Comparison of ENCODE assay signal across 17 mouse cellular contexts in the genomic region with DNA sequence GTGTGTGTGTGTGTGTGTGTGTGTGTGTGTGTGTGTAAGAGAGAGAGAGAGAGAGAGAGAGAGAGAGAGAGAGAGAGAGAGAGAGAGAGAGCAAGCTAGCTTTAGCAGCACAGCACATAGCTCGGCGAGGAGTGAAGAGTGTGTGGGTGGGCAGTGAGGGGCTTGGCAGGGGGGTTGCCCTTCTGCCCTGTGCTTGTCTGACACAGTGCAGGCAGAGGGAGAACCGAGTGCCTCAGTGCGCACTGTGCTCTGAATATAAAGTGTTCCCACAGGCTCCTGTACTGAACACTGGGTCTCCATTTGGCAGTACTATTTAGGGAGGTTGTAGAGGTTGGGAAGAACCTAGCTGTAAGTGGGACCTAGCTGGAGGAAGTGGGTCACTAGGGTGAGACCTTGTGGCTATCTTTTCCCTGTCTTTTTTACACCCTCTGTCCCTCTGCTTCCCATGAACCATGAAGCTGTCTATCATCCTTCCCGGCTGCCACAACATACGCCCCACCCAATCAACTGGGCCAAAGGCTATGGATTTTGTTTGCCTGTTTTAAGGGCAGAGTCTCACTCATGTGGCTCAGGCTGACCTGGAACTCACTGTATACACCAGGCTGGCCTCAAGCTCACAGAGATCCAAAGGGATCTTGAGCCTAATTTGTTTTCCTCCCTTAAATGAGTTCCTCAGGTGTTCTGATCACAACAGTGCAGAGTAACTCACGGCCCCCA. TPM values are rescaled to one million over a fixed set of nuclear protein-coding genes. Genes with fewer than 3 reads are reported as not detected.
DNase-seq lines count a peak whose midpoint lies in the region; ATAC-seq and TF ChIP-seq lines count a peak whose summit lies in the region.
"Had no signal": no experiment of that assay in that cellular context is flagged by ENCODE, and none has a peak within 500 bp of the region (broad histone marks: within the 10 kb centered on the region; RNA-seq: fewer than 3 reads in every experiment).

No protein-coding gene starts in this region.

- TF ChIP-seq CTCF in forebrain, postnatal 0 days (IDR thresholded peaks at IDR 0.05; ENCODE audit: low read depth): no peak

- no peaks in the 10 kb centered on the region for H3K36me3 ChIP-seq in forebrain, postnatal 0 days (ENCODE audit: insufficient read depth)
- no peaks in the 10 kb centered on the region for H3K36me3 ChIP-seq in forebrain, embryonic 12.5 days (replicated peaks)
- H3K36me3 ChIP-seq in midbrain, embryonic 13.5 days: no peaks in the 10 kb centered on the region
- H3K36me3 ChIP-seq in midbrain, embryonic 16.5 days (ENCODE audit: control insufficient read depth, insufficient read depth, low read length): no peaks in the 10 kb centered on the region
- H3K36me3 ChIP-seq: embryonic facial prominence, embryonic 12.5 days; heart, embryonic 12.5 days had no signal

- DNase-seq in forebrain, postnatal 0 days: no peak
- DNase-seq in large intestine, adult 2 months (ENCODE audit: low read depth, low spot score): peak; percentile 61
- DNase-seq in spleen, postnatal 36 days (ENCODE audit: low spot score in 2 of 2): no peak
- DNase-seq: cerebellum, postnatal 14 days; gastrocnemius, postnatal 36 days; kidney, adult 18-20 months; kidney, postnatal 25 days; midbrain, embryonic 14.5 days had no signal

- H3K9me3 ChIP-seq in forebrain, postnatal 0 days (ENCODE audit: low read length): no peaks in the 10 kb centered on the region
- H3K9me3 ChIP-seq in forebrain, embryonic 12.5 days: no peaks in the 10 kb centered on the region
- no peaks in the 10 kb centered on the region for H3K9me3 ChIP-seq in midbrain, embryonic 13.5 days
- no peaks in the 10 kb centered on the region for H3K9me3 ChIP-seq in midbrain, embryonic 16.5 days (replicated peaks; ENCODE audit: control insufficient read depth, low read length, poor library complexity, severe bottlenecking)
- H3K9me3 ChIP-seq: embryonic facial prominence, embryonic 12.5 days; heart, embryonic 12.5 days had no signal

- H3K27ac ChIP-seq in forebrain, postnatal 0 days (ENCODE audit: low read depth, low read length): no peak overlapping the region
- no peak overlapping the region for H3K27ac ChIP-seq in forebrain, embryonic 12.5 days
- H3K27ac ChIP-seq in midbrain, embryonic 13.5 days: no peak overlapping the region
- no peak overlapping the region for H3K27ac ChIP-seq in midbrain, embryonic 16.5 days (ENCODE audit: low read length)
- H3K27ac ChIP-seq: embryonic facial prominence, embryonic 12.5 days had no signal

- no peak overlapping the region for H3K4me2 ChIP-seq in forebrain, postnatal 0 days (ENCODE audit: low read depth)
- H3K4me2 ChIP-seq in forebrain, embryonic 12.5 days: no peak overlapping the region
- H3K4me2 ChIP-seq in midbrain, embryonic 13.5 days (replicated peaks): no peak overlapping the region
- no peak overlapping the region for H3K4me2 ChIP-seq in midbrain, embryonic 16.5 days (ENCODE audit: low read length)
- H3K4me2 ChIP-seq: embryonic facial prominence, embryonic 12.5 days; heart, embryonic 12.5 days had no signal

- H3K4me1 ChIP-seq in forebrain, postnatal 0 days (ENCODE audit: insufficient read depth): 0 out of 2 replicates have a peak, but pooled peaks cover 4% of the 10 kb centered on the region
- H3K4me1 ChIP-seq in forebrain, embryonic 12.5 days: peaks cover 38% of the 10 kb centered on the region
- peaks cover 33% of the 10 kb centered on the region for H3K4me1 ChIP-seq in midbrain, embryonic 13.5 days (replicated peaks)
- peaks cover 17% of the 10 kb centered on the region; the same call in 1 of the 2 replicates for H3K4me1 ChIP-seq in midbrain, embryonic 16.5 days (ENCODE audit: control insufficient read depth, insufficient read depth, low read length)

- H3K27me3 ChIP-seq in forebrain, postnatal 0 days (ENCODE audit: insufficient read depth, low read length): no peaks in the 10 kb centered on the region
- 0 out of 2 replicates have a peak, but pooled peaks cover 8% of the 10 kb centered on the region for H3K27me3 ChIP-seq in forebrain, embryonic 12.5 days
- peaks cover 14% of the 10 kb centered on the region; the same call in 1 of the 2 replicates for H3K27me3 ChIP-seq in midbrain, embryonic 13.5 days
- H3K27me3 ChIP-seq in midbrain, embryonic 16.5 days (ENCODE audit: control insufficient read depth, insufficient read depth, low read depth, low read length): no peaks in the 10 kb centered on the region
- H3K27me3 ChIP-seq: embryonic facial prominence, embryonic 12.5 days; heart, embryonic 12.5 days; Patski had no signal

- no peak overlapping the region for H3K4me3 ChIP-seq in forebrain, postnatal 0 days (ENCODE audit: low read depth, low read length)
- H3K4me3 ChIP-seq in forebrain, embryonic 12.5 days (replicated peaks): no peak overlapping the region
- no peak overlapping the region for H3K4me3 ChIP-seq in midbrain, embryonic 13.5 days (replicated peaks)
- H3K4me3 ChIP-seq in midbrain, embryonic 16.5 days (ENCODE audit: low read depth, low read length): no peak overlapping the region
- H3K4me3 ChIP-seq: embryonic facial prominence, embryonic 12.5 days; heart, embryonic 12.5 days had no signal

- peak; percentile 62; the same call in 1 of the 2 replicates for ATAC-seq in forebrain, postnatal 0 days
- ATAC-seq in forebrain, embryonic 12.5 days (ENCODE audit: low FRiP score): no peak; the same call in 1 of the 2 replicates
- 0 out of 2 replicates have a peak, but pooled peaks have one; percentile 41 for ATAC-seq in midbrain, embryonic 13.5 days
- ATAC-seq in midbrain, embryonic 16.5 days: no peak
- ATAC-seq in inflammation-experienced regulatory T-cells, adult 6 months: no peak
- ATAC-seq: lung, postnatal 0 days; Patski had no signal

- no peak overlapping the region for H3K9ac ChIP-seq in forebrain, postnatal 0 days
- no peak overlapping the region for H3K9ac ChIP-seq in forebrain, embryonic 12.5 days
- H3K9ac ChIP-seq in midbrain, embryonic 13.5 days (replicated peaks): no peak overlapping the region
- H3K9ac ChIP-seq in midbrain, embryonic 16.5 days (ENCODE audit: low read depth, low read length): no peak overlapping the region
- H3K9ac ChIP-seq: embryonic facial prominence, embryonic 12.5 days; heart, embryonic 12.5 days had no signal

- WGBS in forebrain, postnatal 0 days: 43% methylated on average over 7 of the region's 7 CpGs
- WGBS in forebrain, embryonic 12.5 days: 44% methylated on average over 7 of the region's 7 CpGs
- 43% methylated on average over 7 of the region's 7 CpGs for WGBS in midbrain, embryonic 13.5 days
- 29% methylated on average over 7 of the region's 7 CpGs for WGBS in midbrain, embryonic 16.5 days
- 40% methylated on average over 7 of the region's 7 CpGs for WGBS in large intestine, adult 2 months

RNA-seq across cellular contexts. Expression of a gene that starts 29.1 kb away (rescaled TPM):
- total RNA-seq in forebrain, postnatal 0 days (2014; rRNA removed): 13.1 TPM in 2 replicates
- polyA plus RNA-seq in forebrain, postnatal 0 days (2015; fragmentation: Nextera tagmentation; extraction: Ambion mirVana): 2.6 TPM in 2 replicates
- polyA plus RNA-seq in forebrain, embryonic 12.5 days (2016; fragmentation: Nextera tagmentation; extraction: Ambion mirVana): 0.46 and 0.81 TPM in 2 replicates
- polyA plus RNA-seq in midbrain, embryonic 13.5 days (2015; fragmentation: Nextera tagmentation; extraction: Ambion mirVana): 1.1 and 1.5 TPM in 2 replicates
- polyA plus RNA-seq in midbrain, embryonic 16.5 days (2015; fragmentation: Nextera tagmentation; extraction: Ambion mirVana): 2.4 and 2.8 TPM in 2 replicates
- polyA plus RNA-seq in large intestine, adult 2 months (2012; rRNA removed): 1.1 and 1.2 TPM in 2 replicates
- not detected for polyA plus RNA-seq in inflammation-experienced regulatory T-cells, adult 6 months (2017; shearing (Covaris generic))
- total RNA-seq: megakaryocyte progenitor cell, adult 5-6 weeks had no signal

RNA-seq across cellular contexts. Expression of a gene that starts 50.2 kb away (rescaled TPM):
- 11.5 and 18.9 TPM in 2 replicates for total RNA-seq in forebrain, postnatal 0 days (2014; rRNA removed)
- 6.7 and 7.0 TPM in 2 replicates for polyA plus RNA-seq in forebrain, postnatal 0 days (2015; fragmentation: Nextera tagmentation; extraction: Ambion mirVana)
- 1.4 and 2.5 TPM in 2 replicates for polyA plus RNA-seq in forebrain, embryonic 12.5 days (2016; fragmentation: Nextera tagmentation; extraction: Ambion mirVana)
- 2.3 and 3.2 TPM in 2 replicates for polyA plus RNA-seq in midbrain, embryonic 13.5 days (2015; fragmentation: Nextera tagmentation; extraction: Ambion mirVana)
- polyA plus RNA-seq in midbrain, embryonic 16.5 days (2015; fragmentation: Nextera tagmentation; extraction: Ambion mirVana): 7.0 and 9.6 TPM in 2 replicates
- polyA plus RNA-seq in large intestine, adult 2 months (2012; rRNA removed): 1.2 and 1.6 TPM in 2 replicates
- polyA plus RNA-seq in inflammation-experienced regulatory T-cells, adult 6 months (2017; shearing (Covaris generic)): not detected
- total RNA-seq: megakaryocyte progenitor cell, adult 5-6 weeks had no signal
- polyA plus RNA-seq: Patski had no signal

Comparison
In these comparisons a context has a peak if more than half of its experiments do, and no peak if none do; other contexts are left out.
1. ATAC-seq: peak in forebrain, postnatal 0 days (single experiment) and midbrain, embryonic 13.5 days (single experiment); none in forebrain, embryonic 12.5 days (single experiment), midbrain, embryonic 16.5 days (single experiment) and inflammation-experienced regulatory T-cells, adult 6 months (single experiment).